Mouse (Mus musculus) limb, embryonic 11.5 days (tissue): ENCODE results near the gene Atp6v0a2. TPM values are rescaled to one million over a fixed set of nuclear protein-coding genes. Genes with fewer than 3 reads are reported as not detected.
"Not testable (repeated sequence)": the region's sequence is repeated elsewhere in the genome, so short reads cannot be mapped to it uniquely, and the experiment has no call there.

Experiments
- ATAC-seq: fragments of 200-750 bp; cut with Nextera tagmentation; 2 replicates; pipeline ENCODE4 v1.8.0; 2017; ENCODE audit warnings: low read depth; ENCODE audit not compliant: insufficient number of reproducible peaks, low FRiP score, low TSS enrichment
- DNase-seq: peaks from one replicate; pipeline ENCODE4 v3.0.0-alpha.2; 2015; ENCODE audit warnings: low spot score
- H3K27ac ChIP-seq: fragments of 300-500 bp; sonication (generic); replicated peaks from 2 replicates; pipeline ENCODE4 v1.5.1; 2014; ENCODE audit warnings: low read depth, mild to moderate bottlenecking, low read length
- H3K27me3 ChIP-seq: fragments of 300-500 bp; sonication (generic); 2 replicates; pipeline ENCODE4 v1.6.1; 2014; ENCODE audit warnings: mild to moderate bottlenecking, low read length, mixed read lengths; ENCODE audit not compliant: control insufficient read depth, insufficient read depth
- H3K36me3 ChIP-seq: fragments of 300-500 bp; sonication (generic); 2 replicates; pipeline ENCODE4 v1.6.1; 2014; ENCODE audit warnings: mild to moderate bottlenecking, low read length, moderate library complexity, mixed read lengths; ENCODE audit not compliant: control insufficient read depth, insufficient read depth
- H3K4me1 ChIP-seq: fragments of 300-500 bp; sonication (generic); 2 replicates; pipeline ENCODE4 v1.6.1; 2014; ENCODE audit warnings: low read length, mixed read lengths; ENCODE audit not compliant: control insufficient read depth, insufficient read depth
- H3K4me2 ChIP-seq: fragments of 300-500 bp; sonication (generic); 2 replicates; pipeline ENCODE4 v1.6.1; 2014; ENCODE audit warnings: low read depth, mild to moderate bottlenecking, moderate library complexity; ENCODE audit not compliant: severe bottlenecking
- H3K4me3 ChIP-seq: fragments of 300-500 bp; sonication (generic); 2 replicates; pipeline ENCODE4 v1.5.1; 2014; ENCODE audit warnings: low read depth, low read length
- H3K9ac ChIP-seq: fragments of 300-500 bp; sonication (generic); 2 replicates; pipeline ENCODE4 v1.6.1; 2014; ENCODE audit warnings: mild to moderate bottlenecking, low read length
- H3K9me3 ChIP-seq: fragments of 300-500 bp; sonication (generic); 2 replicates; pipeline ENCODE4 v1.6.1; 2016; ENCODE audit warnings: low read length; ENCODE audit not compliant: control insufficient read depth
- WGBS: fragments of 180-500 bp; shearing (Covaris S2); extraction: QIAGEN DNeasy Blood & Tissue Kit; methylation state at CpG from one replicate; pipeline ENCODE4 v1.1.7; 2014; 5-methylcytosine and 5-hydroxymethylcytosine counted together
- polyA plus RNA-seq: library from polyadenylated mRNA; unstranded; fragments of >200 nt; fragmentation: Nextera tagmentation; extraction: Ambion mirVana; gene quantifications from 2 replicates; pipeline ENCODE4 v1.2.1, GENCODE M21; 2014

The Atp6v0a2 gene
- polyA plus RNA-seq: 47.1 and 49.2 TPM in 2 replicates

- DNase-seq: peak; percentile 96
- no peaks in the 10 kb centered on the region for H3K9me3 ChIP-seq
- no peaks in the 10 kb centered on the region for H3K27me3 ChIP-seq
- H3K36me3 ChIP-seq: no peaks in the 10 kb centered on the region
- peaks cover 7% of the 10 kb centered on the region for H3K4me1 ChIP-seq
- H3K4me2 ChIP-seq: peak within 1 kb of the TSS; percentile 89
- H3K9ac ChIP-seq: peak within 1 kb of the TSS; percentile 69
- peak; percentile 84 for ATAC-seq
- peak within 1 kb of the TSS; percentile 91 for H3K4me3 ChIP-seq
- under 1% methylated on average over 55 of the region's 58 CpGs for WGBS
- H3K27ac ChIP-seq: no peak within 1 kb of the TSS; the same call in 1 of the 2 replicates
These were observed at the start of gene Atp6v0a2 for GRCm38 (mm10) chr5:124628448-124629363. Atp6v0a2 (plus strand) TSS chr5:124628576.

GRCm38 (mm10) chr5:124578633-124579317 is 49.6 kb upstream of the Atp6v0a2 start, which contains the start of the genes Eif2b1 and Gtf2h3:
Eif2b1 (minus strand) TSS chr5:124579131.
Gtf2h3 (plus strand) TSS chr5:124579140.
- peaks cover 9% of the 10 kb centered on the region for H3K36me3 ChIP-seq
- H3K27me3 ChIP-seq: no peaks in the 10 kb centered on the region
- H3K27ac ChIP-seq: no peak within 1 kb of the TSS
- peaks cover 8% of the 10 kb centered on the region for H3K4me1 ChIP-seq
- peak within 1 kb of the TSS; percentile 73 for H3K4me2 ChIP-seq
- no peaks in the 10 kb centered on the region for H3K9me3 ChIP-seq
- ATAC-seq: peak; percentile 82
- WGBS: under 1% methylated on average over 51 of the region's 51 CpGs
- H3K9ac ChIP-seq: peak within 1 kb of the TSS; percentile 71
- DNase-seq: peak; percentile 97
- H3K4me3 ChIP-seq: peak within 1 kb of the TSS; percentile 67

- no peaks in the 10 kb centered on the region for H3K27me3 ChIP-seq
- WGBS: 96% methylated on average over 5 of the region's 5 CpGs
- H3K9ac ChIP-seq: no peak overlapping the region
- ATAC-seq (no peak), DNase-seq (no peak)
- peaks cover 8% of the 10 kb centered on the region for H3K4me1 ChIP-seq
- no peak overlapping the region for H3K4me3 ChIP-seq
- peaks cover 10% of the 10 kb centered on the region; the same call in 1 of the 2 replicates for H3K36me3 ChIP-seq
- H3K4me2 ChIP-seq: no peak overlapping the region
- H3K9me3 ChIP-seq: no peaks in the 10 kb centered on the region
- no peak overlapping the region for H3K27ac ChIP-seq
These were observed 45.9 kb upstream of the Atp6v0a2 start for GRCm38 (mm10) chr5:124582515-124582914.

DNA sequence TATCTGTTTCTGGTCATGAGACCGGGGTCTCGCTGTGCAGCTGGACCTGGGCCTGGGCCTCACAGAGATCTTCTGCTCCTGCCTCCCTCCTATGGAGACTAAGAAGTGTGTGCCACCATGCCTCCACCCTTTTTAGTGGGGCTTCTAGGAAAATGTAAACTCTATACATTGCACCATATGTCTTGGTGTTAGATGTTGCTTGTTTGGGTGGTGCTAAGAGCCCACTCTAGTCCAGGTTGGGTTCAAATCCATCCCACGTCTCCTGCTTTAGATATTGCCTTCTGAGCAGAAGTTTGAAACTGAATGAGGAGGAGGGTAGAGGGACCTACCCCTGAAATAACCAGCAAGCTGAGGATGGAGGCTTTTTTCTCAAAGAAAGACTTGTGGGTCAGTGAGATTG is 35.6 kb upstream of the Atp6v0a2 start:
- no peak overlapping the region for H3K4me3 ChIP-seq
- H3K27me3 ChIP-seq: no peaks in the 10 kb centered on the region
- H3K27ac ChIP-seq: no peak overlapping the region
- ATAC-seq: no peak
- no peaks in the 10 kb centered on the region for H3K4me1 ChIP-seq
- no peak overlapping the region for H3K9ac ChIP-seq
- H3K9me3 ChIP-seq: no peaks in the 10 kb centered on the region
- WGBS: 92% methylated on average over 3 of the region's 3 CpGs
- H3K36me3 ChIP-seq: peaks cover 21% of the 10 kb centered on the region
- no peak for DNase-seq
- H3K4me2 ChIP-seq: no peak overlapping the region

GRCm38 (mm10) chr5:124598224-124599174 is 29.9 kb upstream of the Atp6v0a2 start:
- ATAC-seq: peak; percentile 99
- Histone ChIP-seq H3K27me3 (no peaks in the 10 kb centered on the region), H3K27ac (no peak overlapping the region), H3K4me1 (0 out of 2 replicates have a peak, but pooled peaks cover 5% of the 10 kb centered on the region), H3K4me3 (peak overlapping the region; percentile 77), H3K36me3 (peaks cover 10% of the 10 kb centered on the region), H3K9ac (peak overlapping the region; percentile 73), H3K9me3 (no peaks in the 10 kb centered on the region), H3K4me2 (peak overlapping the region; percentile 83)
- WGBS: 7% methylated on average over 30 of the region's 30 CpGs
- DNase-seq: peak; percentile 92

GRCm38 (mm10) chr5:124599726-124600125 is 28.6 kb upstream of the Atp6v0a2 start:
- H3K9me3 ChIP-seq, ATAC-seq, H3K27ac ChIP-seq, H3K4me3 ChIP-seq, H3K9ac ChIP-seq, DNase-seq, H3K4me2 ChIP-seq, H3K36me3 ChIP-seq, H3K27me3 ChIP-seq, H3K4me1 ChIP-seq: not testable (repeated sequence)
- 63% methylated on average over 8 of the region's 8 CpGs for WGBS

GRCm38 (mm10) chr5:124602349-124602748 is 26.0 kb upstream of the Atp6v0a2 start:
- ATAC-seq (no peak), DNase-seq (peak; percentile 77)
- no peak overlapping the region for H3K4me2 ChIP-seq
- no peaks in the 10 kb centered on the region for H3K36me3 ChIP-seq
- H3K27ac ChIP-seq: no peak overlapping the region
- H3K9ac ChIP-seq: no peak overlapping the region
- no peaks in the 10 kb centered on the region for H3K27me3 ChIP-seq
- H3K9me3 ChIP-seq: no peaks in the 10 kb centered on the region
- 0 out of 2 replicates have a peak, but pooled peaks cover 5% of the 10 kb centered on the region for H3K4me1 ChIP-seq
- no peak overlapping the region for H3K4me3 ChIP-seq
- 71% methylated on average over 5 of the region's 5 CpGs for WGBS
